Mouse (Mus musculus): Measurements from ENCODE around the gene Aldh16a1. TPM values are rescaled to one million over a fixed set of nuclear protein-coding genes. Genes with fewer than 3 reads are reported as not detected.

The Aldh16a1 gene
- polyA plus RNA-seq, 1 experiment from 2014 or later = 41.9 TPM

- no peak overlapping the region for H3K27ac ChIP-seq
- H3K4me2 ChIP-seq = no peak overlapping the region
- H3K9me3 ChIP-seq = no peaks in the 10 kb centered on the region
- H3K36me3 ChIP-seq (replicated peaks) = peaks cover 5% of the 10 kb centered on the region
- no peak for ATAC-seq (ENCODE audit: low FRiP score)
- H3K4me1 ChIP-seq = peaks cover 6% of the 10 kb centered on the region; the same call in 1 of the 2 replicates
- H3K27me3 ChIP-seq = peaks cover 29% of the 10 kb centered on the region
- no peak overlapping the region for H3K9ac ChIP-seq
- H3K4me3 ChIP-seq (replicated peaks) = no peak overlapping the region
- WGBS = 89% methylated on average over 12 of the region's 12 CpGs
Measured at GRCm38 (mm10) chr7:45137171-45138006, 17.0 kb downstream of the Aldh16a1 start.

- Histone ChIP-seq H3K27me3 (peaks cover 29% of the 10 kb centered on the region), H3K27ac (no peak within 1 kb of the TSS), H3K4me2 (peak within 1 kb of the TSS; percentile 57), H3K36me3 (replicated peaks) (no peaks in the 10 kb centered on the region), H3K4me1 (peaks cover 6% of the 10 kb centered on the region; the same call in 1 of the 2 replicates), H3K4me3 (replicated peaks) (peak within 1 kb of the TSS; percentile 39), H3K9ac (peak within 1 kb of the TSS; percentile 53), H3K9me3 (no peaks in the 10 kb centered on the region)
- ATAC-seq (ENCODE audit: low FRiP score) = peak; percentile 84
- 2% methylated on average over 29 of the region's 29 CpGs for WGBS
Measured at GRCm38 (mm10) chr7:45135993-45136567, 18.3 kb downstream of the Aldh16a1 start, which contains the start of the genes Gm45713 and Flt3l. Gm45713 (minus strand) TSS chr7:45136231. Flt3l (minus strand) TSS chr7:45136432.

DNA sequence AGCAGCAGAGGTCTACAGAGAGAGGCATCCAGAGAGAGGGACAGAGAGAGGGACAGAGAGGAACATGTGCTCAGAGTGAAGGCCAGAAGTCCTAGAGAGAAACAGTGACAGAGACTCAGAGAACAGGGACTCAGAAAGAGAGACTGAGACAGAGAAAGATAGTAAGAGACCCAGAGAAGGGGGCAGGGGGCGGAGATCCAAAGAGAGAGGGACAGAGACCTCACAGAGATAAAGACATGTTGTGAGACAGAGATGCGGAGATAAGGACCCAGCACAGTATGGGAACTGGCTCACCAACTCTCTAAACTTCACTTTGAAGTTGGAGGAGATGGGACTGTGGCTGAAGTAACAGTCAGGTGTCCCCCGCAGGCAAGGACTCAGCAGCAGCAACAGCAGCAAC is 19.0 kb downstream of the Aldh16a1 start:
- H3K9ac ChIP-seq = no peak overlapping the region
- no peak overlapping the region for H3K27ac ChIP-seq
- H3K9me3 ChIP-seq = no peaks in the 10 kb centered on the region
- H3K4me1 ChIP-seq = peaks cover 6% of the 10 kb centered on the region; the same call in 1 of the 2 replicates
- peaks cover 29% of the 10 kb centered on the region for H3K27me3 ChIP-seq
- ATAC-seq (ENCODE audit: low FRiP score) = no peak
- 0 out of 2 replicates have a peak overlapping the region, but pooled peaks have one; percentile 39 for H3K4me3 ChIP-seq (replicated peaks)
- H3K4me2 ChIP-seq = peak overlapping the region; percentile 57
- no peaks in the 10 kb centered on the region for H3K36me3 ChIP-seq (replicated peaks)
- 89% methylated on average over 3 of the region's 3 CpGs for WGBS

DNA sequence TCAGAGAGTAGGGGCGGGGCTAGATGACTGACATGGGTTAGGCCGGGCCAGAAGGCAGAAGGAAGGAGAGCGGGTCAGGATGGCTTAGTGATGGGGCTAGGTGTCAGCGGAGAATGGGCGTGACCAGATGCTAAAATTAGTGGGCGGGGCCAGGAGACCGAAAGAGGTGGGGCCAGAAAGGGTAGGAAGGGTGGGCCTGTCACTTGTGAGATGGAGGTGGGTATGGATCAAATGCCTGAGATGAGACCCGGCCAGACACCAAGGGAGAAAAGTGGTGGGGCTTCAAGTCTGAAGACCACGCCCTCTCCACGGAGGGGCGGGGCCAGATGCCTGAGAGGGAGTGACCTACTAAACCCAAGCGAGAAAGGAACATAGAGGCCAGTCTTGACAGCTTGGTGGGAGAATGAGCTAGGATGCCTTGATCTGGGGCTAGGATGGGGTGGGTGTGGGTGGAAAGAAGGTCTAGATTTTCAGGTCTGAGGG is 19.8 kb downstream of the Aldh16a1 start:
- H3K9me3 ChIP-seq = no peaks in the 10 kb centered on the region
- no peak for ATAC-seq (ENCODE audit: low FRiP score)
- peaks cover 29% of the 10 kb centered on the region for H3K27me3 ChIP-seq
- no peak overlapping the region for H3K4me2 ChIP-seq
- H3K27ac ChIP-seq = no peak overlapping the region
- peaks cover 11% of the 10 kb centered on the region for H3K4me1 ChIP-seq
- H3K36me3 ChIP-seq (replicated peaks) = no peaks in the 10 kb centered on the region
- H3K4me3 ChIP-seq (replicated peaks) = no peak overlapping the region; the same call in 1 of the 2 replicates
- 5% methylated on average over 12 of the region's 12 CpGs for WGBS
- H3K9ac ChIP-seq = no peak overlapping the region

GRCm38 (mm10) chr7:45133446-45134159 is 20.8 kb downstream of the Aldh16a1 start:
- H3K9me3 ChIP-seq = no peaks in the 10 kb centered on the region
- no peak overlapping the region for H3K4me2 ChIP-seq
- peaks cover 29% of the 10 kb centered on the region for H3K27me3 ChIP-seq
- no peak overlapping the region for H3K9ac ChIP-seq
- no peak overlapping the region for H3K27ac ChIP-seq
- no peak overlapping the region for H3K4me3 ChIP-seq (replicated peaks)
- no peak for ATAC-seq (ENCODE audit: low FRiP score)
- H3K36me3 ChIP-seq (replicated peaks) = no peaks in the 10 kb centered on the region
- H3K4me1 ChIP-seq = peaks cover 14% of the 10 kb centered on the region
- 77% methylated on average over 8 of the region's 8 CpGs for WGBS

DNA sequence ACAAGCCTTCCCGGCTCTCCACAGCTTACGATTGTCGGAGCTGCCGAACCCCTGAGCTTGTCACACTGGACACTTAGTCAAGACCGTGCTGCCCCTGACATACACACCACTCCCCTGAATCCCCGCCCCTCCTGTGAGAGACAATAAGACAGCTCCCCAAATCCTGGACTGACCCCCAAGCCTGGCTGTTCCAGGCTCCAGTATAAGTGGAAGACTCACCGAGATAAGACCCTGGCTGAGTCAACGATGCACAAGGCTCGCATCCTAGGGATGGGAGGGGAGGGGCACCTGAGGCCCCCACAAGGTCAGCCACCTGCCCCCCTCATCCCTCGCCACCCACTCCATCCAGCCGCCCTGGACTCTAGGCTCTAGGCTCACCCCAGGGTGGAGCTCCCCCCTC is 22.5 kb downstream of the Aldh16a1 start:
- Histone ChIP-seq H3K27ac (no peak overlapping the region), H3K9ac (no peak overlapping the region), H3K27me3 (peaks cover 17% of the 10 kb centered on the region), H3K4me2 (no peak overlapping the region), H3K9me3 (no peaks in the 10 kb centered on the region), H3K36me3 (replicated peaks) (peaks cover 7% of the 10 kb centered on the region), H3K4me3 (replicated peaks) (no peak overlapping the region), H3K4me1 (peaks cover 23% of the 10 kb centered on the region)
- WGBS = 82% methylated on average over 11 of the region's 11 CpGs
- no peak for ATAC-seq (ENCODE audit: low FRiP score)

DNA sequence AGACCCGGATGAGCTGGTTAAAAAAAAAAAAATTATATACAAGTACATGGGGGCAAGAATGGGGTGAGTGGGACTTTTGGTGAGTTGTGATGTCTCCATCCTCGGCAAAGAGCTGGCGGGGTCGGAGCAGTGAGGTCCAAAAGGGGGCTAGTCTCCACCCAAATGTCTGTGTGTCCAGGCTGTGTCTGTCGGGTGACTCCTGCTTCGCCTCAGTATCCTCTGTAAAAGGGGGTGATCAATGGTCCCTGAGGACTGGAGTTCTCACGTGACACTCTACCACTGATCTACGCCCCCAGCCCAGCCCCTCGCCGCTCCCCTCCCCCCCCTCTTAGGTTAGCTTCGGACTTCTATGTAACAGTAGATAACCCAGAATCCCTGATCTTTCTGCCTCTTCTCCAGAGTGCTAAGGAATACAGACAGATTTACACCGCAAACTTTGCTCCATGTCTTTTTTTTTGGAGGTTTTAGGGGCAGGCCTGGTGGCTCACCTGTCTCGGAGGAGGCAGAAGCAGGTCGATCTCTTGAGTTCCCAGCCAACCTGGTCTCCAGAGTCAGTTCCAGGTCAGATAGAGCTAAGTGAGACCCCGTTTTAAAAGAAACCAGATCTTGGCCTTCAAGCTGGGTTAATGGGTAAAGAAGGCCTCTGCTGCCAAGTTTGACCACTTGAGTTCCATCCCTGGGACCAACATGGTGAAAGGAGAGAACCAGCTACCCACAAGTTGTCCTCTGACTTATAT is 24.4 kb downstream of the Aldh16a1 start:
- H3K27me3 ChIP-seq = peaks cover 7% of the 10 kb centered on the region
- peaks cover 34% of the 10 kb centered on the region for H3K4me1 ChIP-seq
- H3K4me2 ChIP-seq = peak overlapping the region; percentile 87
- peak overlapping the region; percentile 95 for H3K27ac ChIP-seq
- WGBS = 56% methylated on average over 15 of the region's 15 CpGs
- no peak for ATAC-seq (ENCODE audit: low FRiP score)
- H3K9ac ChIP-seq = peak overlapping the region; percentile 71; the same call in 1 of the 2 replicates
- peaks cover 27% of the 10 kb centered on the region for H3K36me3 ChIP-seq (replicated peaks)
- peak overlapping the region; percentile 83 for H3K4me3 ChIP-seq (replicated peaks)
- no peaks in the 10 kb centered on the region for H3K9me3 ChIP-seq

DNA sequence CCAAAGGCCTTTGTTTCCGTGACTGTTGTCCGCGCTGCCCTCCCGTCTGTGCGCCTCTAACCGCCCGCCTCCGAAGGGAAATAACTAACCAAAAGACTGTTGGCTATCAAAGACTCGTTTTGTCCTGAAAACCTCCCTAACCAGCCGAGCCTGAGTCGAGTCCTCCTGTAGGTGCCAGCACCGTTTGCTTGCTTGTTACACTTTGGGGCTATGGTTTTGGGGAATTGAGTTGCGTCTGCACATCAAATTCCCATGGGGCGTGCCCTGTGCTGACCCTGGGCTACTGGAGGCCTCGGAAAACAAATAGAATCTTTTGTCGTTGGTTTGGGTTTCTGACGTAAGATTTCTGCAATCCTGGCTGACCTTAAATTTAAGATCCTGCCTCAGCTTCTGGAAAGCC is 25.1 kb downstream of the Aldh16a1 start:
- no peaks in the 10 kb centered on the region for H3K9me3 ChIP-seq

DNA sequence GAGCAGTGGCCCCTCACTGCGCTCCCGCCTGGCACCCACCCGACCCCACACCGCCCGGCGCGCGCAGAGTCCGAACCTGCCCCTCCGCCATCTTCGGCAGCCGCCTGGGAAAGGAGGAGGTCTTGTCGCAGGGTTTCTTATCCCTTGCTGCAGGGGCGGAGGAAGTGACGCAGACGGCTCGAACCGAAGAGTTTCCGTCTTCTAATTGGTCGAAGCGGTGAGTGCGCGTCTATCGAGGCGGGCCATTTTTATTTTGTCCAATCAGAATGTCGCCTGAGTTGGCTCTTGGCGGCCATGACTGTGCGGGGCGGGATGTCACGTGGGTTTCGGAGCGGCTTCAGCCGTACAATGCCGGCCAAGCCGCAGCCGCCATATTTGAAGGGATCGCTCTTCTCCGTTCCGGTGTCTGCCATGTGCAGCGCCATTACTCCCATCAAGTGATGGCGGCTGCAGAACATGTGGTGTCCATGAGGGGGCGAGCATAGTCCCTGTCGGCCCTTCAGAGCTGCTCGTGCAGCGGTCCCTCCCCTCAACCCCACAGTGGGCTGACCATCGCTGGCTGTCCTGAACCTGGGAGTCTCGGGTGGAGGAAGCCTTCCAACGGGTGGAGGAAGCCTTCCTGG is 25.6 kb downstream of the Aldh16a1 start, which contains the start of gene Rpl13a:
Gene Rpl13a, minus strand, starts transcription at position 138 of the 623 bp plus-strand sequence.
- Histone ChIP-seq H3K9ac (peak within 1 kb of the TSS; percentile 99), H3K4me3 (replicated peaks) (peak within 1 kb of the TSS; percentile 83), H3K9me3 (no peaks in the 10 kb centered on the region), H3K4me1 (peaks cover 39% of the 10 kb centered on the region), H3K36me3 (replicated peaks) (peaks cover 29% of the 10 kb centered on the region), H3K27me3 (no peaks in the 10 kb centered on the region; the same call in 1 of the 2 replicates), H3K27ac (peak within 1 kb of the TSS; percentile 95), H3K4me2 (peak within 1 kb of the TSS; percentile 87)
- WGBS = under 1% methylated on average over 48 of the region's 48 CpGs
- peak; percentile 94 for ATAC-seq (ENCODE audit: low FRiP score)

More for the DNA sequence above, 25.1 kb downstream of the Aldh16a1 start:
- Histone ChIP-seq H3K4me3 (replicated peaks) (peak overlapping the region; percentile 83), H3K4me2 (peak overlapping the region; percentile 87), H3K36me3 (replicated peaks) (peaks cover 29% of the 10 kb centered on the region), H3K27ac (peak overlapping the region; percentile 95), H3K9ac (peak overlapping the region; percentile 71), H3K27me3 (peaks cover under 1% of the 10 kb centered on the region; the same call in 1 of the 2 replicates), H3K4me1 (peaks cover 39% of the 10 kb centered on the region)
- WGBS = under 1% methylated on average over 17 of the region's 17 CpGs
- no peak for ATAC-seq (ENCODE audit: low FRiP score)

DNA sequence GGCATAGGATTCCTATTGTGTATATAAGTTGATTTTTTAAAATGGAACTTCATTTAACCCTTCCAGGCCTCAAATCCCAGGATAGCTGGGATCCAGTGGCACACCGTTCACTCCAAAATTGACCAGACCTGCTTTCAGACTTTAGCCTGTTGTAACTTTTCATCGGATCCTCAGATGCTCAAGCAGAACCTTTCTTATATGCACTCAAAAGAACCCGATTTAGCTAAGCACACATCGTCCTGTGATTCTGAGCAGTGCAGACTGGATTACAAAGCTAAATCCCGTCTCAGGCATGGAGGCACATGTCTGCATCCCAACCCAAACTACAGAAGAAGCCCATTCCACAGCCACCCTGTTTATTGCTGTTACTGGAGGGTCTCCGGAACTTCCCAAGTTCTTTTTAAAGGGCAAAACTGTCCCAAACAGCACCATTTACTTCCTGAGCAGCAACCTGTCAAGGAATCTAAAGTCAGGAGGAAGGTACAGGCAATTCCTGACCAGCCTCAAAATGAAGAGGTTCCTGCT is 26.6 kb downstream of the Aldh16a1 start:
- Histone ChIP-seq H3K9ac (peak overlapping the region; percentile 99), H3K4me2 (peak overlapping the region; percentile 87), H3K9me3 (no peaks in the 10 kb centered on the region), H3K4me3 (replicated peaks) (peak overlapping the region; percentile 83), H3K27ac (peak overlapping the region; percentile 91), H3K4me1 (peaks cover 46% of the 10 kb centered on the region), H3K36me3 (replicated peaks) (peaks cover 35% of the 10 kb centered on the region), H3K27me3 (no peaks in the 10 kb centered on the region; the same call in 1 of the 2 replicates)
- WGBS = under 1% methylated on average over 6 of the region's 6 CpGs
- ATAC-seq (ENCODE audit: low FRiP score) = no peak

Measured in forebrain, embryonic 12.5 days (tissue).